Mouse (Mus musculus) hematopoietic stem cell, adult 5-6 weeks (primary cell): ENCODE measurements around the gene Gmip. TPM values are rescaled to one million over a fixed set of nuclear protein-coding genes. Genes with fewer than 3 reads are reported as not detected.

ENCODE experiments used
- ATAC-seq, 2 experiments: fragments of 125-278 bp in 1 of 2; replicated peaks in 1 of 2; 2 replicates each; pipeline ENCODE4 v1.8.0; 2016 to 2017; ENCODE audit warnings: inconsistent platforms in 2 of 2, mild to moderate bottlenecking in 2 of 2, moderate number of reproducible peaks in 2 of 2, low read depth in 1 of 2, moderate TSS enrichment in 1 of 2; ENCODE audit not compliant: low FRiP score in 2 of 2, poor library complexity in 2 of 2, severe bottlenecking in 2 of 2, insufficient read depth in 1 of 2, low TSS enrichment in 1 of 2
- total RNA-seq: library from RNA; stranded (forward); fragments of 172-1452, 232-1000 nt; gene quantifications from 2 replicates; pipeline ENCODE4 v1.2.3, GENCODE M21; 2017

Gmip gene
- total RNA-seq, 1 experiment from 2014 or later: 29.2 TPM

DNA sequence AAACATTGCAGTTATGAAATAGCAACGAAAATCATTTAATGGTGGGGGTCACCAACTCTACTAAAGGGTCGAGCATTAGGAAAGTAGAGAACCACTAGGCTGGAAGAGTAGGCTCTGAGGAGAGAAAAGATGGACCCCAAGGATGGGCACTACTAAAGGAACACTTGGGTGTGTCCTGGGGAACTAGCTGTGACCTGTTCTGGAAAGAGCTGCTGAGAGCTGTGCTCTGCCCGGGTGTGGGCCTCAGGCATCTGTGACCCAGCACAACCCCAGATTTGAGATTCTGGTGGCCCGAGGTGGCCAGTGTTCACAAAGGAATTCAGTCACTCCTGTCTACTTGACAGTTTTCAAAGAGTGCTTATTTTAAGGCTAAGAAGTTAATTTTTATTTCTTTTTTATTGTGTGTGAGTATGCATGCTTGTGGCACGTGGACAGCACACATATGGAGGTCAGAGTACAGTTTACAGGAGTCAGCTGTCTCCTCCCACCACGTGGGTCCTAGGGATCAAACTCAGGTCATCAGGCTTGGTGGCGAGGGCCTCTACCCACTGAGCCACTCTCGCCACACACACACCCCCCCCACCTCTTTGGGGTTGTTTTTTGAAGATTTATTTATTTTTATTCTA is 28.7 kb downstream of the Gmip start:
- no peak for ATAC-seq

DNA sequence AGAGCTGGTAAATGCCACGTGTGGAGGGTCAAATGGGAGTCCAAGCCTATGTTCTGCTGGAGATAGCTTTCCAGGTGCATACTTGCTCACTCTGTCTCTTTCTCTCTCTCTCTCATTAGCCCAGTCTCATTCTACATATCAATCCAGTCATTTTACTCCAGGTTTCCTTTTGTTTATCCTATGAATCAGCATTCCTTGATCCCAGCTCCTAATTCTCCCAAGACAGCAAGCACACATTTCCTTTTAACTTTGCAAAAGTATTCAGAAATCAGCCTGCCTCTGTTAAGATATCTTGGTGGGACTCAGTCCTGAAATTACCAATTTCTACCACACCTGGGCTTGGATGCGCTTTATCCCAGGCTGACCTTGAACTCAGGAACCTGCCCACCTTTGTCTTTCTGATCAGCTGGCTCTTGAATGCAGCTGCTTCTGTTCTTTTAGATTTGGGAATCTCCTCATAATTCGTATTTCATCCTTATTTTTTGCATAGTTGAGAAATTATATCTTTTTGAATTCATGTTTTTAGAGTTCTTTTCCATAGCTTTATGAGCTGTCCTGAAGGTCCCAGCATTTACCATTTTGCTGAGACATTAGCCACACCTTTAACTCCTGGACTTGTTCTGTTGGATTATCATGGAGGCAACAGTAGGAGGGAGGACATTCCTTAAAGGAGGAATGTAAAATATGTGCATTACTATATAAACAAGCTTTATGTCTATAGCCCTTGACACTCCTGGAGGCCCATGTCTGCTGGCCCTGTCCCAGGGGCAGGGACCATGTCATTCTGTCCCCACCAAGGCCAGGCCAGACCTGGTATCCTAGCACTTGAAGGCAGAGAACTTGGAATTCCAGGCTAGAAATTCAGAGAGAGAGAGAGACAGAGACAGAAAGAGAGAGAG is 38.9 kb downstream of the Gmip start:
- ATAC-seq: no peak

DNA sequence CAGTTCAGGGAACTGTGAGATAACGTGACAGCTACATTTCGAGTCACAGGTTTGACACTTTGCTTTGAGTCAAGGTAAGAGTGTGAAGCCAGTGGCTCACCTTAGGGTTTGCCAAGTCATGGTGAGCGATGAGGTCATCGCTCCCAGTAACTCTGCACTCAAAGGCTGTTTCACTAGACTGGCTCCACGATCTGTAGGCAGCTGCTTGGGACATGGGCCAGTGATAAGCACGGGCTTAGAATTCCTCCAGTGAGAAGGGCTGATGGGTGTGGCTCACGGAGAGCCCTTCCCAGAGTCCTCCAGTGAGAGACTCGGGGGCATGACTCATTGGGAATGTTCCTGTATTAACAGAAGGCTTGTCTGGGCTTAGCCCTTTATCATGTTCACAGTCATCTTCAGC is 40.5 kb downstream of the Gmip start:
- no peak for ATAC-seq

DNA sequence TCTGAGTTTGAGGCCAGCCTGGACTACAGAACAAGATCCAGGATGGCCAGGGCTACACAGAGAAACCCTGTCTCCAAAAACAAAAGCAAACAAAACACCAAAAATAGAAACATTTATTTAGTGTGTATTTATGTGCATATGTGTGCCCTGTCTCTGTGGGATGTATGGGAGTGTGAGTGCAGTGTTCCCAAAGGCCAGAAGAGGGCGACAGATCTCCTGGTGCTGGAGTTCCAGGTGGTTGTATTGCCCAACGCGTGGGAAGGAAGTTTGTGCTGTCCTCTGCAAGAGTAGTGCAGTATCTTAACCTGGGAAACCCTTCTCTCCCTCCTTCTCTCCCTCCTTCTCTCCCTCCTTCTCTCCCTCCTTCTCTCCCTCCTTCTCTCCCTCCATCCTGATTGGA is 41.4 kb downstream of the Gmip start:
- ATAC-seq: peak in 1 of 2 experiments; percentile 58; a peak in 1 of 4 replicates

DNA sequence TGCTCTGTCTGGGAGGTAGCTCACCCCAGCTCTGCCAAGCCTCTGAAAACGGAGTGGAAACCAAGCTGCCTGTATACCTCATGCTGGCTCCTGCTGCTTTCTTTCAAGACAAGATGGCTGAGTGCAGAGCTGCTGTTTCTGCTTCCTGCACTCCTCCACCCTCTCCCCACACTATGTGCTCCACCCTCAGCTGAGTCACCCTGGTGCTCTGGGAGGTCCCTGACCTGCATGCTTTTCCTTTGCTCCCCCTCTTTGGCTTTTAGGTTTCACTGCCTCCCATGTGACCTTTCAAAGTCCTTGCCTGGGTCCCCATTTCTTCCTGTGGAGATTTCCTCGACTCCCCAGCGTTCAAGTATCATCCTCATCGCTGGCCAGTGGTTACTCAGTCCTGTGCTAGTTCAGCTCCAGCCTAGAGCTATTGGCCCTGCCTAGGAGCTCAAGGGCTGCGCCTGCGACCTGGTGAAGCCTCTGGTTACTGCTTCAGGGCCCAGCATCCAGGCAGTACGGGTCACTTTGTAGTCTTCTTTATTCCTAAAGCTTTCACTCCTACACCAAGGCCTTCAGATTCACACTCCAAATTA is 42.5 kb downstream of the Gmip start:
- ATAC-seq: 0 out of 4 replicates have a peak, but pooled peaks of 1 of the 2 experiments have one; percentile 39

DNA sequence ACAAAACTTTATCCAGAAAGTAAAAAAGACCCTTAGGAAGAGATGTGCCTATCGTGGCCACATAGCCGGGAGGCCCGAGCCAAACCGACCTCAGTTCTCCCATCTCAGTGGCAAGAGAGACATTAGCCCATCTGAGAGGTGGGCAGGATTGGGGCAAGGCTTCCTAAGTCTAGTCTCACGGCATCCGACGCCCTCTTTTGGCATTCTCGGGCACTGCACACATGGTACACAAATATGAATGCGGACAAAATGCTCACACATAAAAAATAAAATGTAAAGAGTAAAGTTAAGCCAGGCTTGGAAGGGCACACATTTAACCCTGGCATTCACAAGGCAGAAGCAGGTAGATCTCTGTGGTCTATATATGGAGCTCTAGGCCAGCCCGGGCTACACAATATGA is 45.4 kb downstream of the Gmip start:
- no peak for ATAC-seq

DNA sequence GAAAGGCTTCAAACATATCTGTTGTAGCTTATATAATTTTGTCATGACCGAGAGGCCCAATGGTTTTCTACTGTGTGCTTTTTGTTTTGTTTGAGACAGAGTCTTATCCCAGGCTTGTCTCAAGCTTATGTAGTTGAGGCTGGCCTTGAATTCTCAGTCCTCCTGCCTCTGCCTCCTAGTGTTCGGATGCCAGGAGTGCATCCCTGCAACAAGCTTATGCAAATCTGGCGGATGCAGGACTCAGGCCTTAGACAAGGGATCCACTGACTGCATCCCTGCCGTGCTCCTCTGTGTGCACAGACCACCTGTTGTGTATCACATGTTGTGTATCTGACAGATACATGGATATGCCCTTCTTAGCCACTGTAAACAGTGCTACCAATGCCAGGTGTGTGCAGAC is 52.3 kb downstream of the Gmip start:
- ATAC-seq: no peak

DNA sequence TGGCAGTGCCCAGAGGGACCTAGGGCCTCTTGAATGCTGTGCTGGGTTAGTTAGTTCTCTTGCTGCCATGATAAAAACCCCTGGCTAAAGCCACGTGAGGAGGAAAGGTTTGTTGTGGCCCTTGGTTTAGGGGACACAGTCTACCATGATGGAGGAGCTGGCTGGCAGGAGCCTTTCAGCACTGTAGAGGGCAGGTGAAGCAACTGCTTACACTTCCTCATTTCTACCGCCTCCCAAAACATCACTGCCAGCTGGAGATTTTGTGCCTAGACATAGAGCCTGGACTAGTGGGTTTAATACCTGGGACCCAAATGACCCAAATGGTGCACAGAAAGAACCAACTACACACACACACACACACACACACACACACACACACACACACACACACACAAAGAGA is 52.8 kb downstream of the Gmip start:
- no peak for ATAC-seq

DNA sequence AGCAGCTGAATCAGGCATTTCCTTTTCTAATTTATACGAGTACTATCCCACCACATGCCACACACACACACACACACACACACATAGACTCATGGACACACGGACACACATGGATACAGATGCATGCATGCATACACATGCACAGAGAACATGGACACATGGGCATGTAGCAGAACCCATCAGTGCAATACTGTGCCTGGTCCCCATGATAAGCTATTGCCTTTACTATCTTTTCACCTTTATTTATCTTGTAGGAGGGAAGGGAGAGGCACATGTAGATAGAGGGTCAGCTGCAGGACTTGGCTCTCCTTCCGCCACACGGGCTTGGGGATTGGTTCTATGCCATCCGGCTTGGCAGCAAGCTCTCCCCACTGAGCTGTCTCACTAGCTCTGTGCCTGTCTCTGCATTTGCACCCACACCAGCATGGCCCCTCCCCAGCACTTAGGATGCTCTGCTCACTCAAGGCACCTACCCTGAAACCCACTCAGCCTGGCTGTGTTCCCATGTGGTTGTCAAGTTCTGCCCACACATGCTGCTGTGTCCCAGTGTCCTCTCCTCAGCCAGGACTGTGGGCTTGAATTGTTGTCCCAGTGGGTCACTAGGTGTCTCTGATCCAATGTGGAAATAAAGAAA is 55.0 kb downstream of the Gmip start:
- ATAC-seq: no peak; a peak in 1 of 4 replicates

DNA sequence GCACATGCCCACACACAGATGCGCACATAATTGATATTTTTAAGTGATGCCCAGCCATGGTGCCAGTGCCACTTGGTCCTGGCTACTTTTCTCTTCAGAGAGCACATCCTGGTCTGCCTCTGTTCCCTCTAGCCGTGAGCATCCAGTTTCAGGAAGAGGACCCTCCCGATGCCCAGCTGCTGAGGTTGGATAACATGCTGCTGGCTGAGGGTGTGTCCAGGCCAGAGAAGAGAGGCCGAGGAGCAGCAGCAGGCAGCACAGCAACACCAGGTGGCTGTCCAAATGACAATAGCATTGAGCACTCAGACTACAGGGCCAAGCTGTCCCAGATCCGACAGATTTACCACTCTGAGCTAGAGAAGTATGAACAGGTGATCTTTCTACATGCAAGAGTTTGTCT is 55.7 kb downstream of the Gmip start:
- no peak for ATAC-seq

DNA sequence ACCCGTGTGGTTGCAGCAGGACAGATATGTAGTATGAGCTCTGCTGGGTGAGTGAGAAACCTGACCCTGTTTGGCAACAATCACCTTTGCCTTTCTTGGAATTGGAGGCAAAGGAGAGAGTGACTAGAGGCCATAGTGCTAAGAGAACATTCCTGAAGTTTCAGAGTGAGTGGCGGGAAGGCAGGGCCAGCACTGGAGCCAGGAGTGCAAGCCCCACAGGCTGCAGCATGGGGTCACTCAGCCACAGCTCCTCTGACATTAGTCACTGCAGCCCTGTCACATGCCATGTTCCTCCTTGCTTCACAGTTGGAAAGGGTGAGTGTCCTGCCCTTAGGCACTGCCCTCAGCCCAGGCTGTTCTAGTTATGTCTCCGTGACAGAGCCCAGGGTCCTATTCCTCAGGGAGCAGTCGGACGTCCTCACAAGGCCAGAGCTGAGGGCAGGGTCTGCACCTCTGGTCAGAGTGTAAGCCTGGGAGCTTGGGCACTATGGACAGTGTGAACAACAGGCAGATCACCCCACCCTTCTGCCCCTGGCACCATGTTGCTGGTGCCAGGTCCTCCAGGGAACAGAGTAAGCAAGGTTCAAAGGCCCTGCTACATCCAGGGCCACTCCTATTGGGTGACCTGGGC is 59.3 kb downstream of the Gmip start:
- ATAC-seq: no peak

DNA sequence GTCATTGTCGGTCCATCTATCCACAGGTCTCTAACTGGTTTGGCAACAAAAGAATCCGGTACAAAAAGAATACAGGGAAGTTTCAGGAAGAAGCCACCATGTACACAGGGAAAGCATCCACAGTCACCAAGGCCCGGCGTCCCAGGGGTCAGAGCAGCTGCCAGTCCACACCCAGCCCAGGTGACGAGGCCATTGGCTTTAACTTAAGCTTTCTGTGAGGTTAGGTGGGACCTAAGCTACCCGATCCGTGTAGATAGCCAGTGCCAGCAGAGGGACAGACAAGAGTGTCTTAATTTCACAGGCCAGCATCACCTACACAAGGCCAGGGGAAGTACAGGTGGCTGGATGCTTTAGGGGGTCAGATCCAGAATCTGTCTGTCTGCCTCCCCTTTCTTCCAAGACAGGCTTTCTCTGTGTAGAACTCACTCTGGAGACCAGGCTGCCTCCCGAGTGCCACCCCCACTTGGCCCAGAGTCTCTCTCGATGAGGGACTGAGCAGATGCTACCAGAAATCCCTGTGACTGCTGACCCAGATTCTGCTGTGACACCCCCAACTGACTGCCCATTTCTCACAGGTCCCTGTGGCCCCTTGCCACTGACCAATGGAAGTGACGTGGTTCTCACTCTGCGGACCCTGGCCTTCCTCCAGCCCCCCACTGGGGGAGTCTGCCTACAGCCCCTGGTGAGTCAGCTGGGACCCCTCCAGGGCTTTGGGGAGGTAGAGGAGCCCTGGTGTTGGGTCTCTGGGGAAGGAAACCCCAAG is 61.7 kb downstream of the Gmip start:
- no peak for ATAC-seq

DNA sequence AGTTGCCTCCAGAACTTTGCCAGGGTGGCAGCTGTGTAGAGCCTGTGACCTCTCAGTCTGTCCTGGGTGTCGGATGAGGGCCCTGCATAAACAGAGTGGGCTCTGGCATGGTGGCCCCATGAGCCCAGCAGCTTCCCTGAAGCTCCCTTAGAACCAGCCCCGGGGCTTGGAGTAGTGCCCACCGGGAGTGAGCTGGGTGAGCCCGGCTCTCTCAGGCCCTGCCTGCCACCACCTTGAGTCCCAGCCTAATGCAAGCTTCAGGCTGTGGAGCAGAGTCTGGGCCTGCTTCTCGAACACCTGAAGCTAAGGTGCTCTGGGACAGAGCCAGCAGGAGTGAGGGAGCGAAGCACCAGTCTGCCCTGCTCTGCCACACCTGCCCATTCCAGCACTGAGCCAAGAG is 62.4 kb downstream of the Gmip start:
- no peak for ATAC-seq

Other genes with a start within 250 kb of the Gmip start
- gene Zfp868, start 183.1 kb upstream of the Gmip start, total RNA-seq: 22.6 and 27.9 TPM in 2 replicates
- gene Zfp964, start 154.2 kb upstream of the Gmip start, total RNA-seq: 1.2 and 4.8 TPM in 2 replicates
- gene Zfp869, start 98.0 kb upstream of the Gmip start, total RNA-seq: 42.3 and 47.0 TPM in 2 replicates
- gene Zfp963, start 58.7 kb upstream of the Gmip start, total RNA-seq: 4.8 and 9.7 TPM in 2 replicates
- not detected in 2 replicates for gene Gm20422, start 33.8 kb upstream of the Gmip start, total RNA-seq
- gene Atp13a1, start 17.5 kb upstream of the Gmip start, total RNA-seq: 13.7 and 19.4 TPM in 2 replicates
- gene Zfp866, start 17.5 kb upstream of the Gmip start, total RNA-seq: 24.5 and 31.2 TPM in 2 replicates
- 2.0 and 2.6 TPM in 2 replicates for gene Lpar2, start 13.8 kb downstream of the Gmip start, total RNA-seq
- gene Pbx4, start 23.8 kb downstream of the Gmip start, total RNA-seq: 25.7 and 31.1 TPM in 2 replicates
- gene Cilp2, start 79.0 kb downstream of the Gmip start, total RNA-seq: 0.25 TPM in 1 of 2 replicates, not detected in the other
- gene Tssk6, start 93.5 kb downstream of the Gmip start, total RNA-seq: 2.2 TPM in 1 of 2 replicates, not detected in the other
- 90.0 and 103 TPM in 2 replicates for gene Ndufa13, start 93.9 kb downstream of the Gmip start, total RNA-seq
- not detected in 2 replicates for gene Yjefn3, start 94.0 kb downstream of the Gmip start, total RNA-seq
- gene Gatad2a, start 187.7 kb downstream of the Gmip start, total RNA-seq: 37.5 and 63.5 TPM in 2 replicates
- gene Mau2, start 234.1 kb downstream of the Gmip start, total RNA-seq: 35.5 and 45.4 TPM in 2 replicates
- gene Sugp1, start 234.1 kb downstream of the Gmip start, total RNA-seq: 28.4 and 37.7 TPM in 2 replicates